Mouse (Mus musculus) liver, embryonic 14.5 days (tissue): ENCODE measurements around the gene Washc4. TPM values are rescaled to one million over a fixed set of nuclear protein-coding genes. Genes with fewer than 3 reads are reported as not detected.

Experiments used
- ATAC-seq: fragments of 200-750 bp; cut with Nextera tagmentation; 2 replicates; pipeline ENCODE4 v1.8.0; 2017; ENCODE audit warnings: moderate number of reproducible peaks, mild to moderate bottlenecking, moderate library complexity; ENCODE audit not compliant: insufficient read depth
- DNase-seq, 3 experiments: peaks; one replicate each; pipeline ENCODE4 v3.0.0-alpha.2; 2012 to 2013; ENCODE audit warnings: low read depth in 3 of 3, low spot score in 3 of 3
- H3K27ac ChIP-seq: fragments of 300-500 bp; sonication (generic); 2 replicates; pipeline ENCODE4 v1.5.1; 2014; ENCODE audit warnings: moderate library complexity, mild to moderate bottlenecking, control low read depth, inconsistent platforms
- H3K27me3 ChIP-seq: fragments of 300-500 bp; sonication (generic); 2 replicates; pipeline ENCODE4 v1.6.1; 2014; ENCODE audit warnings: mild to moderate bottlenecking, low read length, moderate library complexity; ENCODE audit not compliant: control insufficient read depth, insufficient read depth
- H3K36me3 ChIP-seq: fragments of 300-500 bp; sonication (generic); replicated peaks from 2 replicates; pipeline ENCODE4 v1.6.1; 2014; ENCODE audit warnings: low read depth; ENCODE audit not compliant: control insufficient read depth, insufficient read depth
- H3K4me1 ChIP-seq, 2 experiments: fragments of 200-500 bp in 1 of 2; fragments of 300-500 bp in 1 of 2; sonication (generic) in 1 of 2; replicated peaks; 2 replicates each; pipeline ENCODE4 v1.6.1; 2012 to 2014; ENCODE audit warnings: antibody characterized with exemption in 1 of 2, inconsistent platforms in 1 of 2, low read length in 1 of 2; ENCODE audit not compliant: control insufficient read depth in 2 of 2, insufficient read depth in 2 of 2
- H3K4me2 ChIP-seq: fragments of 300-500 bp; sonication (generic); 2 replicates; pipeline ENCODE4 v1.6.1; 2014; ENCODE audit warnings: low read depth, mild to moderate bottlenecking, control low read depth, moderate library complexity
- H3K4me3 ChIP-seq, 2 experiments: fragments of 200-500 bp in 1 of 2; fragments of 300-500 bp in 1 of 2; sonication (generic) in 1 of 2; 2 replicates each; pipeline ENCODE4 v1.5.1; 2012 to 2014; ENCODE audit warnings: low read depth in 2 of 2, low read length in 2 of 2, mild to moderate bottlenecking in 2 of 2, control low read depth in 1 of 2, inconsistent platforms in 1 of 2, moderate library complexity in 1 of 2; ENCODE audit not compliant: insufficient read depth in 1 of 2
- H3K9ac ChIP-seq: fragments of 300-500 bp; sonication (generic); replicated peaks from 2 replicates; pipeline ENCODE4 v1.6.1; 2014; ENCODE audit warnings: mild to moderate bottlenecking, control low read depth, moderate library complexity
- H3K9me3 ChIP-seq: fragments of 300-500 bp; sonication (generic); 2 replicates; pipeline ENCODE4 v1.6.1; 2016; ENCODE audit warnings: low read length, mixed read lengths; ENCODE audit not compliant: control insufficient read depth
- CTCF ChIP-seq: IDR thresholded peaks from 2 replicates; pipeline ENCODE4 v1.5.1; 2016; ENCODE audit warnings: antibody characterized with exemption, low read depth, control low read depth
- EP300 ChIP-seq: IDR thresholded peaks from 2 replicates; pipeline ENCODE4 v1.6.1; 2016; ENCODE audit warnings: antibody characterized with exemption, low read depth
- WGBS: fragments of 180-500 bp; shearing (Covaris S2); extraction: QIAGEN DNeasy Blood & Tissue Kit; methylation state at CpG from one replicate; pipeline ENCODE4 v1.1.7; 2014; ENCODE audit not compliant: insufficient replicate concordance; 5-methylcytosine and 5-hydroxymethylcytosine counted together
- polyA plus RNA-seq, 2 experiments: library from polyadenylated mRNA; depleted of rRNA in 1 of 2; stranded (reverse) in 1 of 2; unstranded in 1 of 2; fragments of >200 nt; fragmentation: Nextera tagmentation in 1 of 2; extraction: Ambion mirVana in 1 of 2; gene quantifications; 2 replicates each; pipeline versions ENCODE4 v1.2.1 to v1.2.3; 2012 to 2014

Gene Washc4
- polyA plus RNA-seq, 2 experiments: 2.7 to 9.6 TPM

DNA sequence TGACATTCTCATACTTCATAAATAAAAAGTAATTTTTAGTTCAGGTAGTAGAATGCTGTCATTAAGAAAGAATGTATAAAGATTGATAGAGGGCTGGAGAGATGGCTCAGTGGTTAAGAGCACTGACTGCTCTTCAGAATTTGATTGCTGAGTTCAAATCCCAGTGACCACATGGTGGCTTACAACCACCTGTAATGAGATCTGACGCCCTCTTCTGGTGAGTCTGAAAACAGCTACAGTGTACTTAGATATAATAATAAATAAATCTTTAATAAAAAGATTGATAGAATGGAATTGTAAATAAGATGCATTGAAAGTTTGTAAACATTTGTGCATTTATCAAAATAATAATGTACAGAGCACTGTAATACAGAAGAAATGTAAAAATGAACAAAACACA is 7.1 kb upstream of the Washc4 start:
- Histone ChIP-seq H3K4me1 (no peaks in the 10 kb centered on the region), H3K27ac (no peak overlapping the region), H3K4me3 (no peak overlapping the region), H3K9ac (no peak overlapping the region), H3K36me3 (no peaks in the 10 kb centered on the region), H3K27me3 (peaks cover 19% of the 10 kb centered on the region), H3K9me3 (no peaks in the 10 kb centered on the region), H3K4me2 (no peak overlapping the region)
- ATAC-seq (no peak), DNase-seq (no peak)
- WGBS: 0% methylated on average over 1 of the region's 1 CpGs
- no peak for TF ChIP-seq EP300
- peak; percentile 26; the same call in 1 of the 2 replicates for TF ChIP-seq CTCF

GRCm38 (mm10) chr10:83539311-83539980 is 4.1 kb upstream of the Washc4 start:
- 56% methylated on average over 6 of the region's 6 CpGs for WGBS
- no peak for TF ChIP-seq CTCF
- no peak for TF ChIP-seq EP300
- Histone ChIP-seq H3K36me3 (no peaks in the 10 kb centered on the region), H3K9me3 (no peaks in the 10 kb centered on the region), H3K4me2 (no peak overlapping the region), H3K4me3 (no peak overlapping the region), H3K27me3 (no peaks in the 10 kb centered on the region; the same call in 1 of the 2 replicates), H3K4me1 (peaks cover 2% of the 10 kb centered on the region in 2 experiments; a peak in 1 of 4 replicates), H3K27ac (no peak overlapping the region), H3K9ac (no peak overlapping the region)
- no peak for ATAC-seq
- DNase-seq: no peak

DNA sequence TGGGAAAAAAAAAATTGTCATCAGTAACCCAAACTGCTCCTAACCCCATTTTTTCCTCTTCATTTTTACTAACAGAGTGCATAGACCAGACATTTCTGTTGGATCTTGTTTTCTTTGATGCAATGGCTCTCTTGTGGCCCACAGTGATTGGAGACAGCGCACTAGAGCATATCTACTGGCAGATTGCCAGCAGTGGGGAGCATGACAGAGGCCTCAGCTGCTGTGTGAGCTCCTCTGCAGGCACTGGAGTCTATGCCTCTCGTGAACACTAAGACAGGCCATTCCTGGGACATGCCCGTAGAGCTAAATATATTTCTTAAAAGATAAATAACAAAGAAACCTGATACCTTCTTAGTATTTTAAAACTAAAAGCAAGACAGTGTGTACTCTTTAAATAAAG is 3.5 kb upstream of the Washc4 start:
- WGBS: 61% methylated on average over 3 of the region's 3 CpGs
- Histone ChIP-seq H3K9ac (no peak overlapping the region), H3K27ac (no peak overlapping the region), H3K4me3 (no peak overlapping the region), H3K4me2 (no peak overlapping the region), H3K9me3 (no peaks in the 10 kb centered on the region), H3K36me3 (no peaks in the 10 kb centered on the region), H3K4me1 (peaks cover 2% of the 10 kb centered on the region in 2 experiments; a peak in 1 of 4 replicates), H3K27me3 (no peaks in the 10 kb centered on the region; the same call in 1 of the 2 replicates)
- no peak for ATAC-seq
- DNase-seq: no peak
- TF ChIP-seq CTCF (no peak), EP300 (no peak)

GRCm38 (mm10) chr10:83542241-83542640 is 1.3 kb upstream of the Washc4 start:
- Histone ChIP-seq H3K27me3 (no peaks in the 10 kb centered on the region; the same call in 1 of the 2 replicates), H3K4me2 (no peak overlapping the region), H3K4me1 (peaks cover 2% of the 10 kb centered on the region in 2 experiments; a peak in 1 of 4 replicates), H3K9me3 (no peaks in the 10 kb centered on the region), H3K4me3 (no peak overlapping the region), H3K9ac (no peak overlapping the region), H3K27ac (no peak overlapping the region), H3K36me3 (no peaks in the 10 kb centered on the region)
- TF ChIP-seq EP300 (no peak), CTCF (no peak)
- no peak for ATAC-seq
- DNase-seq: no peak
- 64% methylated on average over 7 of the region's 7 CpGs for whole genome bisulfite sequencing

DNA sequence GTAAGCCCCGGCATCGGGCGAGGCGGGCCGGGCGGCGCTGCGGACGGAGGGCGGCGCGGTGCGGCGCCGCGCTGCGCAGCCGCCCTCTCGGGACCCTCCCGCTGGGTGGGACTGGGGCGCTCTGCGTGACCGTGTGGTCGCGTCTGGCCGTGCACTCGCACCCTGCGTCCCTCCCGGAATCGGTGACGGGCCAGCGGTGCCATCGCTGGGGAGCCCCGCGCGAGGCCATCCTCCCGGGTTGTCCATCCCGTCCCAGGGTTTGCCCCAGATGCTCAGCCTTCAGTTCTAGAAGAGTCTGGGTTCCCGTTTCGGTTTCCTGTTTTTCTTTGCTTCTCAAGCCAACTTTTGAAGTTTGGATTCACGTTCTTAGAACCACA is 539 bp downstream of the Washc4 start:
- peak; percentile 85 for ATAC-seq
- H3K9ac ChIP-seq: peak overlapping the region; percentile 75
- H3K27me3 ChIP-seq: no peaks in the 10 kb centered on the region
- H3K27ac ChIP-seq: peak overlapping the region; percentile 27
- no peaks in the 10 kb centered on the region for H3K9me3 ChIP-seq
- H3K4me3 ChIP-seq: peak overlapping the region; percentile 89 to 90
- H3K4me2 ChIP-seq: peak overlapping the region; percentile 73
- peak; percentile 25; the same call in 1 of the 2 replicates for TF ChIP-seq CTCF
- no peak for TF ChIP-seq EP300
- WGBS: under 1% methylated on average over 41 of the region's 41 CpGs
- peaks cover 2% of the 10 kb centered on the region in 2 experiments; a peak in 1 of 4 replicates for H3K4me1 ChIP-seq
- DNase-seq: peak; percentile 14 to 33 (median 17)
- no peaks in the 10 kb centered on the region for H3K36me3 ChIP-seq
